Mouse (Mus musculus): Measurements from ENCODE around the gene Acsbg2. TPM values are rescaled to one million over a fixed set of nuclear protein-coding genes. Genes with fewer than 3 reads are reported as not detected.

The Acsbg2 gene
- total and polyA plus RNA-seq, 3 experiments: not detected

GRCm38 (mm10) chr17:56829171-56829570 is 45.1 kb downstream of the Acsbg2 start (continued):
- peak; percentile 59; the same call in 1 of the 2 replicates for TF ChIP-seq MXI1 (IDR thresholded peaks at IDR 0.05; ENCODE audit: low read depth, low read length)
- TF ChIP-seq TCF12 (IDR thresholded peaks at IDR 0.05; ENCODE audit: low read depth, low read length): no peak

- DNase-seq (ENCODE audit: low read depth, low spot score): peak; percentile 96
- H3K27ac ChIP-seq (ENCODE audit: control insufficient read depth, low read depth, low read length): peak overlapping the region; percentile 82
- H3K79me2 ChIP-seq (ENCODE audit: control insufficient read depth, insufficient read depth, low read length, poor library complexity): peaks cover 17% of the 10 kb centered on the region
- no peaks in the 10 kb centered on the region for H3K27me3 ChIP-seq (ENCODE audit: control insufficient read depth in 1 of 2, insufficient read depth in 2 of 2, low read length in 2 of 2)
- no peak overlapping the region for H3K9ac ChIP-seq (ENCODE audit: control insufficient read depth, low read depth, low read length, poor library complexity, severe bottlenecking)
- no peaks in the 10 kb centered on the region for H3K9me3 ChIP-seq (replicated peaks; ENCODE audit: insufficient read depth, low read length)
- TF ChIP-seq ZKSCAN1 (IDR thresholded peaks at IDR 0.05; ENCODE audit: low read depth, low read length) (no peak), TBP (IDR thresholded peaks at IDR 0.05; ENCODE audit: low read depth, low read length) (peak; percentile 69; the same call in 1 of the 2 replicates), MEF2A (IDR thresholded peaks at IDR 0.05; ENCODE audit: extremely low read depth, insufficient replicate concordance, low read depth, low read length, poor library complexity, severe bottlenecking) (no peak), EP300 (IDR thresholded peaks at IDR 0.05; ENCODE audit: low read depth in 1 of 2, low read length in 2 of 2) (peak in 1 of 2 experiments; percentile 89; a peak in 2 of 4 replicates), POLR2A (IDR thresholded peaks at IDR 0.05; ENCODE audit: control insufficient read depth in 1 of 2, insufficient read depth in 1 of 2, low read depth in 1 of 2, low read length in 2 of 2, poor library complexity in 1 of 2) (0 out of 4 replicates have a peak, but pooled peaks of 1 of the 2 experiments have one; percentile 33), KAT2A (conservative IDR thresholded peaks at IDR 0.05; ENCODE audit: low read depth, low read length) (no peak), ETS1 (IDR thresholded peaks at IDR 0.05; ENCODE audit: low read depth, low read length) (peak; percentile 91), JUND (IDR thresholded peaks at IDR 0.05; ENCODE audit: low read depth, low read length) (no peak), GATA1 (IDR thresholded peaks at IDR 0.05; ENCODE audit: low read depth, low read length) (peak; percentile 99), TAL1 (IDR thresholded peaks at IDR 0.05; ENCODE audit: low read length) (peak; percentile 95), MYB (IDR thresholded peaks at IDR 0.05; ENCODE audit: low read depth, low read length) (no peak), ZC3H11A (IDR thresholded peaks at IDR 0.05; ENCODE audit: low read depth, low read length) (no peak), TCF12 (IDR thresholded peaks at IDR 0.05; ENCODE audit: low read depth, low read length) (peak; percentile 82), MYC (IDR thresholded peaks at IDR 0.05; ENCODE audit: low read depth, low read length) (no peak)
- 0 out of 4 replicates have a peak overlapping the region, but pooled peaks of 1 of the 2 experiments have one; percentile 5 for H3K4me3 ChIP-seq (ENCODE audit: control insufficient read depth in 1 of 2, insufficient read depth in 1 of 2, low read depth in 2 of 2, low read length in 2 of 2)
- H3K36me3 ChIP-seq (ENCODE audit: control insufficient read depth in 1 of 2, insufficient read depth in 2 of 2, low read length in 2 of 2): peaks cover 0 to 27% of the 10 kb centered on the region in 2 experiments; a peak in 2 of 4 replicates
- peaks cover 0 to 41% of the 10 kb centered on the region in 2 experiments; a peak in 2 of 4 replicates for H3K4me1 ChIP-seq (ENCODE audit: control insufficient read depth in 1 of 2, insufficient read depth in 2 of 2, low read length in 2 of 2)
Observed at GRCm38 (mm10) chr17:56826718-56827117, 47.5 kb downstream of the Acsbg2 start.

GRCm38 (mm10) chr17:56823352-56823751 is 50.9 kb downstream of the Acsbg2 start:
- no peak overlapping the region for H3K9ac ChIP-seq (ENCODE audit: control insufficient read depth, low read depth, low read length, poor library complexity, severe bottlenecking)
- H3K79me2 ChIP-seq (ENCODE audit: control insufficient read depth, insufficient read depth, low read length, poor library complexity): peaks cover 5% of the 10 kb centered on the region
- no peaks in the 10 kb centered on the region for H3K27me3 ChIP-seq (ENCODE audit: control insufficient read depth in 1 of 2, insufficient read depth in 2 of 2, low read length in 2 of 2)
- H3K27ac ChIP-seq (ENCODE audit: control insufficient read depth, low read depth, low read length): no peak overlapping the region
- peaks cover 0 to 21% of the 10 kb centered on the region in 2 experiments; a peak in 2 of 4 replicates for H3K36me3 ChIP-seq (ENCODE audit: control insufficient read depth in 1 of 2, insufficient read depth in 2 of 2, low read length in 2 of 2)
- H3K4me3 ChIP-seq (ENCODE audit: control insufficient read depth in 1 of 2, insufficient read depth in 1 of 2, low read depth in 2 of 2, low read length in 2 of 2): no peak overlapping the region
- TF ChIP-seq MAFK (IDR thresholded peaks at IDR 0.05; ENCODE audit: borderline replicate concordance, low read depth, low read length): no peak
- no peak for TF ChIP-seq MXI1 (IDR thresholded peaks at IDR 0.05; ENCODE audit: low read depth, low read length)
- no peak for TF ChIP-seq NELFE (IDR thresholded peaks at IDR 0.05; ENCODE audit: low read depth, low read length)
- TF ChIP-seq HCFC1 (IDR thresholded peaks at IDR 0.05; ENCODE audit: low read depth, low read length): no peak
- no peak for TF ChIP-seq ETS1 (IDR thresholded peaks at IDR 0.05; ENCODE audit: low read depth, low read length)
- TF ChIP-seq BHLHE40 (IDR thresholded peaks at IDR 0.05; ENCODE audit: borderline replicate concordance, low read depth, low read length): no peak
- no peak for TF ChIP-seq ZKSCAN1 (IDR thresholded peaks at IDR 0.05; ENCODE audit: low read depth, low read length)
- TF ChIP-seq CHD1 (IDR thresholded peaks at IDR 0.05; ENCODE audit: low read depth, low read length): no peak
- no peak for TF ChIP-seq TBP (IDR thresholded peaks at IDR 0.05; ENCODE audit: low read depth, low read length)
- no peak for TF ChIP-seq TCF12 (IDR thresholded peaks at IDR 0.05; ENCODE audit: low read depth, low read length)
- no peak for TF ChIP-seq GATA1 (IDR thresholded peaks at IDR 0.05; ENCODE audit: low read depth, low read length)
- TF ChIP-seq RAD21 (IDR thresholded peaks at IDR 0.05; ENCODE audit: low read depth, low read length): no peak
- no peak for TF ChIP-seq E2F4 (IDR thresholded peaks at IDR 0.05; ENCODE audit: borderline replicate concordance, low read depth, low read length)
- TF ChIP-seq KAT2A (conservative IDR thresholded peaks at IDR 0.05; ENCODE audit: low read depth, low read length): no peak
- TF ChIP-seq MYC (IDR thresholded peaks at IDR 0.05; ENCODE audit: low read depth, low read length): no peak
- TF ChIP-seq CTCF (IDR thresholded peaks at IDR 0.05 in 2 of 3, conservative IDR thresholded peaks at IDR 0.05 in 1 of 3; ENCODE audit: control insufficient read depth in 1 of 3, insufficient read depth in 1 of 3, low read depth in 2 of 3, low read length in 3 of 3, poor library complexity in 1 of 3, severe bottlenecking in 1 of 3): no peak
- no peak for DNase-seq (ENCODE audit: low read depth, low spot score)
- no peaks in the 10 kb centered on the region for H3K9me3 ChIP-seq (replicated peaks; ENCODE audit: insufficient read depth, low read length)
- peaks cover 0 to 29% of the 10 kb centered on the region in 2 experiments; a peak in 2 of 4 replicates for H3K4me1 ChIP-seq (ENCODE audit: control insufficient read depth in 1 of 2, insufficient read depth in 2 of 2, low read length in 2 of 2)
